Mouse (Mus musculus) left cerebral cortex, adult 6 months (tissue): ENCODE measurements around the gene F13b. TPM values are rescaled to one million over a fixed set of nuclear protein-coding genes. Genes with fewer than 3 reads are reported as not detected.

Source experiments
- long read RNA-seq, 2 experiments: library from polyadenylated mRNA; unstranded; transcript quantifications; one replicate each; pipeline ENCODE4 v2.0.0; 2019 to 2020
- polyA plus RNA-seq: library from polyadenylated mRNA; unstranded; fragments of <200 nt; fragmentation: Nextera tagmentation; gene quantifications from 2 replicates; pipeline ENCODE4 v1.2.3, GENCODE M21; 2021

F13b gene
- not detected in 2 replicates for polyA plus RNA-seq
- long read RNA-seq, experiment 1 = 0 reads
- long read RNA-seq, experiment 2 = 0 reads

GRCm38 (mm10) chr1:139501258-139501752 lies at the start of gene F13b:
Gene F13b (plus strand): TSS chr1:139501702.

GRCm38 (mm10) chr1:139454340-139455225 lies 46.9 kb upstream of the F13b start, which contains the start of gene Aspm:
Gene Aspm (plus strand): TSS chr1:139454772.

GRCm38 (mm10) chr1:139560024-139560423 lies 58.5 kb downstream of the F13b start, which contains the start of gene Cfhr1:
Gene Cfhr1 (minus strand): TSS chr1:139560272.

Other genes starting within 250 kb of the F13b start
- gene Crb1, start 124.6 kb upstream of the F13b start, polyA plus RNA-seq = 0.26 and 0.36 TPM in 2 replicates
- gene Zbtb41, start 79.4 kb upstream of the F13b start, polyA plus RNA-seq = 6.0 and 11.5 TPM in 2 replicates
- gene Aspm, start 46.9 kb upstream of the F13b start, polyA plus RNA-seq = 0.06 TPM in 2 replicates
- gene Cfhr1, start 58.6 kb downstream of the F13b start, polyA plus RNA-seq = not detected in 2 replicates